Mouse (Mus musculus) CH12.LX (cell line): ENCODE data around the gene Phkg2. TPM values are rescaled to one million over a fixed set of nuclear protein-coding genes. Genes with fewer than 3 reads are reported as not detected.

Experiments
- DNase-seq: peaks from one replicate; pipeline ENCODE4 v3.0.0-alpha.2; 2013; ENCODE audit errors: extremely low read depth
- H3K27ac ChIP-seq: 2 replicates; pipeline ENCODE4 v1.5.1; 2012; ENCODE audit warnings: low read depth, mild to moderate bottlenecking, control low read depth, moderate library complexity; ENCODE audit not compliant: insufficient read depth
- H3K27me3 ChIP-seq: replicated peaks from 2 replicates; pipeline ENCODE3; 2012; ENCODE audit warnings: inconsistent platforms
- H3K36me3 ChIP-seq, 2 experiments: replicated peaks in 1 of 2; 2 replicates each; pipeline versions ENCODE3 to v1.6.1; 2012; ENCODE audit warnings: inconsistent platforms in 1 of 2, low read length in 1 of 2, mild to moderate bottlenecking in 1 of 2, mixed read lengths in 1 of 2, moderate library complexity in 1 of 2; ENCODE audit not compliant: control insufficient read depth in 1 of 2, insufficient read depth in 1 of 2
- H3K4me1 ChIP-seq, 2 experiments: 2 replicates each; pipeline ENCODE4 v1.6.1; 2012; ENCODE audit warnings: inconsistent platforms in 1 of 2, moderate library complexity in 1 of 2; ENCODE audit not compliant: insufficient read depth in 2 of 2, control insufficient read depth in 1 of 2
- H3K4me2 ChIP-seq: 2 replicates; pipeline ENCODE4 v1.6.1; 2012; ENCODE audit warnings: low read depth, mild to moderate bottlenecking, control low read depth; ENCODE audit not compliant: poor library complexity, insufficient read depth, severe bottlenecking
- H3K4me3 ChIP-seq, 3 experiments: fragments of 150-350 bp in 1 of 3; sonication (generic) in 1 of 3; replicated peaks in 1 of 3; 2 replicates each; pipeline versions ENCODE3 to v1.5.1; 2011 to 2012; ENCODE audit warnings: low read depth in 2 of 3, low read length in 2 of 3, mild to moderate bottlenecking in 2 of 3, moderate library complexity in 2 of 3, control low read depth in 1 of 3, improper control_type of control experiment in 1 of 3, inconsistent platforms in 1 of 3, mixed read lengths in 1 of 3; ENCODE audit not compliant: poor library complexity in 1 of 3
- H3K79me2 ChIP-seq: replicated peaks from 2 replicates; pipeline ENCODE4 v1.6.1; 2012; ENCODE audit warnings: mild to moderate bottlenecking, moderate library complexity; ENCODE audit not compliant: control insufficient read depth, poor library complexity, insufficient read depth, severe bottlenecking; ENCODE audit errors: extremely low read depth
- H3K9ac ChIP-seq: 2 replicates; pipeline ENCODE4 v1.6.1; 2012; ENCODE audit warnings: low read depth, mild to moderate bottlenecking, control low read depth, moderate library complexity; ENCODE audit not compliant: insufficient read depth
- H3K9me3 ChIP-seq: replicated peaks from 2 replicates; pipeline ENCODE3; 2012; ENCODE audit warnings: low read length, inconsistent platforms, mixed read lengths
- CHD2 ChIP-seq: IDR thresholded peaks from 2 replicates; pipeline ENCODE4 v1.6.1; 2011; ENCODE audit warnings: low read length, improper control_type of control experiment
- ELF1 ChIP-seq: IDR thresholded peaks from 2 replicates; pipeline ENCODE4 v1.6.1; 2014; ENCODE audit warnings: low read depth, mild to moderate bottlenecking, inconsistent platforms, low read length, improper control_type of control experiment
- GABPA ChIP-seq: IDR thresholded peaks from 2 replicates; pipeline ENCODE4 v1.6.1; 2012; ENCODE audit warnings: low read depth, low read length, improper control_type of control experiment, inconsistent platforms; ENCODE audit not compliant: insufficient replicate concordance
- POLR2A ChIP-seq: IDR thresholded peaks from 2 replicates; pipeline ENCODE4 v1.6.1; 2011; ENCODE audit warnings: low read depth, mild to moderate bottlenecking, improper control_type of control experiment, low read length
- POLR2AphosphoS2 ChIP-seq: IDR thresholded peaks from 2 replicates; pipeline ENCODE4 v1.6.1; 2011; ENCODE audit warnings: low read depth, low read length, improper control_type of control experiment
- RAD21 ChIP-seq: IDR thresholded peaks from 2 replicates; pipeline ENCODE4 v1.6.1; 2011; ENCODE audit warnings: low read depth, mild to moderate bottlenecking, low read length, improper control_type of control experiment, moderate library complexity
- RCOR1 ChIP-seq: conservative IDR thresholded peaks from 2 replicates; pipeline ENCODE4 v1.6.1; 2012; ENCODE audit warnings: low read depth, mild to moderate bottlenecking, inconsistent platforms, low read length, improper control_type of control experiment
- UBTF ChIP-seq: IDR thresholded peaks from 2 replicates; pipeline ENCODE4 v1.6.1; 2012; ENCODE audit warnings: low read depth, mild to moderate bottlenecking, inconsistent platforms, low read length, improper control_type of control experiment, moderate library complexity
- USF1 ChIP-seq: IDR thresholded peaks from 2 replicates; pipeline ENCODE4 v1.6.1; 2014; ENCODE audit warnings: low read depth, mild to moderate bottlenecking, inconsistent platforms, low read length, improper control_type of control experiment
- ZKSCAN1 ChIP-seq: IDR thresholded peaks from 2 replicates; pipeline ENCODE4 v1.6.1; 2012; ENCODE audit warnings: low read depth, inconsistent platforms, low read length, improper control_type of control experiment, borderline replicate concordance
- dilution Hi-C: fragments of 300-500 bp; cut with MboI; formaldehyde crosslinking; loops from 2 replicates; pipeline ENCODE4 v1.14.3; 2020; ENCODE audit warnings: low sequenced_read_pairs; ENCODE audit not compliant: extremely low pct_unique_long_range_greater_than_20kb, extremely low pct_ligation_motif_present
- in situ Hi-C: fragments of 300-500 bp; cut with MboI; formaldehyde crosslinking; loops from 3 replicates; pipeline ENCODE4 v1.14.3; 2019; ENCODE audit warnings: low sequenced_read_pairs, low pct_ligation_motif_present, low pct_unique_long_range_greater_than_20kb, mixed read lengths
- polyA plus RNA-seq: library from polyadenylated mRNA; unstranded; fragments of >175 nt; gene quantifications from 2 replicates; pipeline ENCODE4 v1.2.1, GENCODE M21; 2012; ENCODE audit warnings: low read depth; ENCODE audit not compliant: insufficient read length
- total RNA-seq, 2 experiments: library from RNA; depleted of rRNA; stranded (reverse); fragments of 300-350 nt in 1 of 2; fragments of >200 nt in 1 of 2; gene quantifications; 2 replicates each; pipeline ENCODE4 v1.2.3; 2012 to 2014

Gene Phkg2
- total and polyA plus RNA-seq, 3 experiments, result 23.3 to 65.0 (median 34.7) TPM

DNA sequence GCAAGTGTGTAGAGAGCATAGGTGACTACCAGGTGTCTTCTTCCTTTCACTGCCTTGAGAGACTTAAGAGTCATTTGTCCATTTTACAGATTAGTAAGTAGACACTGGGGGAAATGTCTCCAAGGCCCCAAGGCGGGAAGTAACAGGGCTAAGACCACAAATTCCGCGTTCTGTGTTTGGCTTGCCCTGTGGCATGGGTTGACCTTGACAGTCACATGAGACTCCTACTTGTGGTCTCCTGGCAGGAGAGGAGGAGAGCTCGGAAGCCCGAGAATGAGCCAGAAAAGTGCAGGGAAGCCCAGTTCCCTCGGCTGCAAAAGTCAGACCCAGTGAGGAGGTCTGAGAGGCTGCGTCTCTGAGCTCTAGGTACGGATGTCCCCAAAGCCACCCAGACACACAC, 40.4 kb downstream of the Phkg2 start:
- peaks cover 4 to 12% of the 10 kb centered on the region in 2 experiments; a peak in 2 of 4 replicates for H3K4me1 ChIP-seq
- TF ChIP-seq GABPA, result no peak
- no peak for TF ChIP-seq CHD2
- TF ChIP-seq POLR2A, result no peak
- TF ChIP-seq RAD21, result no peak
- TF ChIP-seq, all 38 proteins: peak for 0
- Histone ChIP-seq H3K36me3 (peaks cover 14% of the 10 kb centered on the region in 2 experiments), H3K79me2 (no peaks in the 10 kb centered on the region), H3K9me3 (peaks cover 9% of the 10 kb centered on the region), H3K27me3 (peaks cover 40% of the 10 kb centered on the region), H3K9ac (no peak overlapping the region), H3K4me2 (no peak overlapping the region), H3K27ac (no peak overlapping the region), H3K4me3 (no peak overlapping the region)
- dilution Hi-C loops (no loop called here), in situ Hi-C loops (no loop called here)
- no peak for DNase-seq

- Histone ChIP-seq H3K36me3 (peaks cover 14% of the 10 kb centered on the region in 2 experiments), H3K79me2 (no peaks in the 10 kb centered on the region), H3K4me1 (peaks cover 4 to 12% of the 10 kb centered on the region in 2 experiments; a peak in 2 of 4 replicates), H3K9me3 (peaks cover 9% of the 10 kb centered on the region), H3K4me3 (peak overlapping the region in 2 of 3 experiments; percentile 38 to 67), H3K27me3 (peaks cover 38% of the 10 kb centered on the region), H3K4me2 (peak overlapping the region; percentile 86), H3K27ac (no peak overlapping the region), H3K9ac (peak overlapping the region; percentile 97)
- in situ Hi-C loops (no loop called here), dilution Hi-C loops (no loop called here)
- no peak for DNase-seq
- TF ChIP-seq ELF1 (no peak), CHD2 (no peak), ZKSCAN1 (no peak)
Measured at GRCm38 (mm10) chr7:127614091-127614490, 41.0 kb downstream of the Phkg2 start.

GRCm38 (mm10) chr7:127614511-127614890, 41.4 kb downstream of the Phkg2 start:
- in situ Hi-C loops (no loop called here), dilution Hi-C loops (no loop called here)
- no peak for DNase-seq
- H3K79me2 ChIP-seq, result no peaks in the 10 kb centered on the region
- peak overlapping the region; percentile 38 to 67 (median 51) for H3K4me3 ChIP-seq
- H3K9ac ChIP-seq, result peak overlapping the region; percentile 97
- peak overlapping the region; percentile 86 for H3K4me2 ChIP-seq
- H3K27ac ChIP-seq, result no peak overlapping the region
- H3K9me3 ChIP-seq, result peaks cover 9% of the 10 kb centered on the region
- TF ChIP-seq USF1 (no peak), UBTF (peak; percentile 73), POLR2AphosphoS2 (no peak), RCOR1 (no peak)
- peaks cover 4 to 12% of the 10 kb centered on the region in 2 experiments; a peak in 2 of 4 replicates for H3K4me1 ChIP-seq
- peaks cover 14% of the 10 kb centered on the region in 2 experiments for H3K36me3 ChIP-seq
- H3K27me3 ChIP-seq, result peaks cover 38% of the 10 kb centered on the region
